Mouse (Mus musculus): ENCODE results near the gene Frmd4a. TPM values are rescaled to one million over a fixed set of nuclear protein-coding genes. Genes with fewer than 3 reads are reported as not detected.

Gene Frmd4a
- total RNA-seq, 2 experiments from 2014 or later, result 194 to 301 TPM

DNA sequence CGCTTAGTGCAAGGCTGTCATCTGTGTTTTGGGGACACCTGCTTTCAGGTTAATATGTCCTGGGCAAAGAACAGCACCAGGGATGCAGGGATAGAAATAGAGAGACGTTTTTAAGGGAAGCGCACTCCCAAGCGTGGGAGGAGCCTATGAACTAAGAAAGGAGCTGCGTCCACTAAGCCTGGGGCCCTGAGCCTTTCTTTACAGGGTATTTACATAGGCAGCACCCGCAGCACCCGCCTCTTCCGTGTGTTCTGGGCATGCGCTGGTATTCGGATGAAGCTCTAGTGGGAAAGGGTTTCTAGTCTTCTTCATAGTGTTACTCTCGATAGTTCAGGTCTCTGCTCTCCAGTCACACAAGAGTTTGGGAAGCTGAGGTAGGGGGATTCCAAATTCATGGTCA lies 445.0 kb downstream of the Frmd4a start:
- no peak for ATAC-seq (replicated peaks; ENCODE audit: low FRiP score, poor library complexity, severe bottlenecking)

GRCm38 (mm10) chr2:4466084-4466483 lies 448.6 kb downstream of the Frmd4a start:
- no peak for ATAC-seq (replicated peaks; ENCODE audit: low FRiP score, poor library complexity, severe bottlenecking)

- no peak for ATAC-seq (replicated peaks; ENCODE audit: low FRiP score, poor library complexity, severe bottlenecking)
These were observed 449.8 kb downstream of the Frmd4a start for GRCm38 (mm10) chr2:4467314-4467713.

DNA sequence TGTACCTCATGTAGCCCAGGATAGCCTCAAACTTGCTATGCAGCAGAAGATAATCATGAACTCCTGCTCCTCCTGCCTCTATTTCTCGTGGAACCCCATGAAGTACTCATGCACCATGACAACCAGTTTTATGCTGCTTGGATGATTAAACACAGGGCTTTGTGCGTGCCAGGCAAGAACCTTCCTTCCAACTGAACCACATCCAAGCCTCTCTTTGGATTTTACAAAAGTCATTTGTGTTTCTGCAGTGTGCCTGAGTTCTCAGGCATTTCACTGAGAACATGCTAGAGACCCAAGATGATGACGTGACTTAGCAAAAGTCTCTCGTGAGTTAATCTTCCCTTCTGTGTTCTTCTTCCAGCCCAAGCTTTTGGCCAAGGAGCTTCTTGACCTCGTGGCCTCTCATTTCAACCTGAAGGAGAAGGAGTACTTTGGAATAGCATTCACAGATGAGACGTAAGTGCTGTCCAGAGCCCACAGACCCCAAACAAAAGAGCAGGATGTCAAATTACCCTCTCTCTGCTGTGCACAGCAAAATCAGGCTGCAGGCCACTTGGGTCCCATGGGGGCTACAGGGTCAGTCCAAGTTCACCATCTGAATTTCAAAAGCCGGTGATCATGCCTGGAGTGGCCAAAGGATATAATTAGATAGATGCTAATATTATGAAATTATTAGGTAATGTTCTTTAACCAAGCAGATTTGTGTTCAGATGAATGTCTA lies 455.4 kb downstream of the Frmd4a start:
- ATAC-seq (replicated peaks; ENCODE audit: low FRiP score, poor library complexity, severe bottlenecking), result no peak

GRCm38 (mm10) chr2:4473866-4474538 lies 456.5 kb downstream of the Frmd4a start:
- no peak for ATAC-seq (replicated peaks; ENCODE audit: low FRiP score, poor library complexity, severe bottlenecking)

- ATAC-seq (replicated peaks; ENCODE audit: low FRiP score, poor library complexity, severe bottlenecking), result no peak
These were observed 457.0 kb downstream of the Frmd4a start for GRCm38 (mm10) chr2:4474539-4474937.

GRCm38 (mm10) chr2:4475991-4476390 lies 458.5 kb downstream of the Frmd4a start:
- ATAC-seq (replicated peaks; ENCODE audit: low FRiP score, poor library complexity, severe bottlenecking), result no peak

GRCm38 (mm10) chr2:4476608-4477007 lies 459.1 kb downstream of the Frmd4a start:
- ATAC-seq (replicated peaks; ENCODE audit: low FRiP score, poor library complexity, severe bottlenecking), result no peak

DNA sequence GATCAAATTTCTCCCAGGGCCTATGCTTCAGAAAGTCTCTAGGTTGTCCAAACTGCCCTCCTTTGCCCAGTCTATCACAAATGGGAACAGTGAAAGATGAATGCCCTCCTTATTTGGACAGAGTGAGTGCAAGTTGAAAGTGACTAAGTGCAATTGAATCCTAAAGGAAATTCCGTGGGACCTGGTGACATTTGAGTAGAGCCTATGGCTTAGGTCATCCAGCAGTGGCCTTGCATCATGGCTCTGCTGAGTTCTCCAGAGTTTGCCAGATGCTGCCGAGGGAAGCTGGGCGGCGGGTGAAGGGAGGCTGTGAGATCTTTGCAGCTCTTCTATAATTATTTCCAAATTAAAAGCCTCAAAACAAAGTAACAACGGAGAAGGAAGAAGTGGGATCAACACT lies 459.8 kb downstream of the Frmd4a start:
- ATAC-seq (replicated peaks; ENCODE audit: low FRiP score, poor library complexity, severe bottlenecking), result no peak

- ATAC-seq (replicated peaks; ENCODE audit: low FRiP score, poor library complexity, severe bottlenecking), result no peak
These were observed 462.7 kb downstream of the Frmd4a start for GRCm38 (mm10) chr2:4480180-4480579.

DNA sequence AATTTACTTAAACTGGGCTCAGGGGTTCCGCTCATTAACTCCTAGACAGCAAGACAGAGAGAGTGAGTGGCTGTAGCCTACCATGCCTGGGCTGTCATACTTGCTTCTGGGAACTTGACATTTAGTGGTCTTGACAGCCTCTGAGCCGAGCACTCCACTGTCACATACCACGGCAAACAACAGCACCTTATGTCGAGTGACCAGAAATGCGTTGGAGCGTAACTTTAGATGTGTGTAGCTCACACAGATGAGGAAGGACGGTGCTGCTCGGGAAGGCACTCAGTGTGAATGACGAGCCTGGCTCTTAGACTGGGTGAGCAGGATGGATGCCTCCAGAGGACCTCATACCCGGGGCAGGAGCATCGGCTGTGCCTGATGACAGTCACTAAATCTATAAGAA lies 463.6 kb downstream of the Frmd4a start:
- ATAC-seq (replicated peaks; ENCODE audit: low FRiP score, poor library complexity, severe bottlenecking), result no peak

DNA sequence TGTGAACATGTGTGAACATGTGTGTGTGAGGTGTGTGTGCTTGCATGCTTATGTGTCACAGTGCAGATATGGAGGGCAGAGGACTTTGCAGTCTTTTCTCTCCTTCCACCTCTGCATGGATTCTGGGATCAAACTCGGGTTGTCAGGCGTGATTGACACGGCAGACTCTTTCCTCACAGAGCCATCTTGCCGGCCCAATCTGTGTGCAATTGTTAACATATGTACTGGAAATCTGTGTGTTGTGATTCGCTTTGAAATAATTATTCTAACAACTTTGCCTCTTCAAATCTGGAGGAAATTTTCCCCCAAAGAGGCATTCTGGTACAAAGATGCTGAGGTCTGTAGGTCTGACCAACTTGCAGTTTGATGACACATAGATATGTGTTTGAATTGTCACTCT lies 468.7 kb downstream of the Frmd4a start:
- ATAC-seq (replicated peaks; ENCODE audit: low FRiP score, poor library complexity, severe bottlenecking), result no peak

DNA sequence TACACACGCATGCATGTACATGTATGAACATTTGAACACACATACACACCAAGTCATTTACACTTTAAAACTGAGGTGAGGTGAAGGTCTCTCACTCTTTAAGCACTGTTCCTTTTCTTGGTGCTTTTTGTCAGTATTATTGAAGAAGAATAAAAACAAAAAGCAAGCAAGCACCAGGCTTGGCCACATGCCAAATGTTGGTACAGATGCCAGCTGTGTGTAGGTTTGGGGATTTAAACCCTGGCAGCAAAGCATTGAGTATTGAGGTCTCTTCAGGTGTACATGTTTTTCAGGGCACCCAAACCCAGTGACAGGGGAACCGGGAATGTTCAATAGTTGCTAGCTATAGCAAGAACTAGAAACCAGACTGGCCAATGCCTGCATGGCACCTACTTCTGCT lies 469.8 kb downstream of the Frmd4a start:
- no peak for ATAC-seq (replicated peaks; ENCODE audit: low FRiP score, poor library complexity, severe bottlenecking)

- no peak for ATAC-seq (replicated peaks; ENCODE audit: low FRiP score, poor library complexity, severe bottlenecking)
These were observed 473.3 kb downstream of the Frmd4a start for GRCm38 (mm10) chr2:4490845-4491244.

GRCm38 (mm10) chr2:4492485-4493481 lies 475.3 kb downstream of the Frmd4a start:
- ATAC-seq (replicated peaks; ENCODE audit: low FRiP score, poor library complexity, severe bottlenecking), result no peak

DNA sequence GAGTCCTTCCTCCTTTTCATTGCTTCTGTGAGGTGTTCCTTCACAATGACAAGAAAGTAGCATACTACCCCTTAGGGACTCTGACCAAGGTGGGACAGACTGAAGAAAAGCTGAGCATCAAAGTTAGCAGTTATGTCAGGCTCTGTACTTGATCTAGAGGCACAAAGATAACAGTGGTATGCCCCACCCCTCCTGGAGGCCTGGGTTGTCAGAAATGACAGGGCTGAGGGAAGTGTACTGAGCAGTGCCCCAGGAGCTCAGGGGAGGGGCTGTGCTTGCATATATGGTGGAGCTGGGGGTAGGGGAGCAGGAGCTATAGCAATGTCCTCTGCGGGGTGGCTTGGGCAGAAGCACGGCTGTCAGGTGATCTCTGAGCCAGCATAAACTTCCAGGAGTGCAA lies 477.0 kb downstream of the Frmd4a start:
- ATAC-seq (replicated peaks; ENCODE audit: low FRiP score, poor library complexity, severe bottlenecking), result no peak

- peak; percentile 76; the same call in 1 of the 2 replicates for ATAC-seq (replicated peaks; ENCODE audit: low FRiP score, poor library complexity, severe bottlenecking)
These were observed 481.7 kb downstream of the Frmd4a start for GRCm38 (mm10) chr2:4499257-4499656.

DNA sequence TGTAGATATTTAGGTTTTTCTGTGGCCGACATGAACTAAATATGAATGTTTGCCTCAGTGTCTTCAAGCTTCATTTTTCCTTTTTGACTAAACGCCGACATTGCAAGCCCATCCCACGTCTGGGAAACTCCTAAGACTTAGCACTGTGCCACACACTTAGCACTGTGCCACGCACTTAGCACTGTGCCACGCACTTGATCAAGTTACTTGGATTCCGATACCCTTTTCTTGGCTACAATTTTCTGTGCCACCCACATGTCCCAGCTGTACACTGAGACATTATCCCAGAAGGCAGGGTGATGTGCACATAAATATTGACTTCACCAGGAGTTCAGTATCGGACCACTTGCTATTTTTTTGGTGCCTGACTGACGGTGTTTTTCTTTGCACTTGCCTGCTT lies 482.4 kb downstream of the Frmd4a start:
- no peak for ATAC-seq (replicated peaks; ENCODE audit: low FRiP score, poor library complexity, severe bottlenecking)

GRCm38 (mm10) chr2:4501257-4502027 lies 483.9 kb downstream of the Frmd4a start:
- no peak for ATAC-seq (replicated peaks; ENCODE audit: low FRiP score, poor library complexity, severe bottlenecking)

GRCm38 (mm10) chr2:4504413-4504812 lies 486.9 kb downstream of the Frmd4a start:
- no peak for ATAC-seq (replicated peaks; ENCODE audit: low FRiP score, poor library complexity, severe bottlenecking)

Data from erythroblast, adult 5-6 weeks (primary cell).